Mouse (Mus musculus) liver, adult 2 months (tissue): ENCODE measurements at regions not wholly inside any gene's neighbourhood (a gene's known extent, or its start where the extent isn't known, plus 50 kb on each side); places are given as distances from the start of the nearest gene placed in this dataset.

Experiments used
- CTCF ChIP-seq: fragments of 200-500 bp; IDR thresholded peaks from 2 replicates; pipeline ENCODE4 v1.5.1; 2011; ENCODE audit warnings: low read depth, low read length, control low read depth
- POLR2A ChIP-seq: fragments of 200-500 bp; IDR thresholded peaks from 2 replicates; pipeline ENCODE4 v1.6.1; 2011; ENCODE audit warnings: low read length, control low read depth; ENCODE audit not compliant: insufficient read depth; ENCODE audit errors: extremely low read depth

GRCm38 (mm10) chr9:94188124-94188523, 349.8 kb downstream of the 1190002N15Rik start:
- TF ChIP-seq CTCF (no peak), POLR2A (no peak)
